Mouse (Mus musculus): Measurements from ENCODE around the gene Mymx. TPM values are rescaled to one million over a fixed set of nuclear protein-coding genes. Genes with fewer than 3 reads are reported as not detected.

Mymx gene
- total RNA-seq (2023) = not detected in 2 replicates

GRCm38 (mm10) chr17:45601877-45602304, at the start of gene Mymx:
Gene Mymx, minus strand, starts transcription at chr17:45602102.

GRCm38 (mm10) chr17:45599446-45600242, 2.3 kb downstream of the Mymx start, which contains the start of gene Slc29a1:
Gene Slc29a1, minus strand, starts transcription at chr17:45599606.

GRCm38 (mm10) chr17:45573087-45573779, 28.7 kb downstream of the Mymx start, which contains the start of gene Hsp90ab1:
Gene Hsp90ab1, minus strand, starts transcription at chr17:45573271.

GRCm38 (mm10) chr17:45563655-45564530, 38.0 kb downstream of the Mymx start, which contains the start of gene Slc35b2:
Gene Slc35b2, plus strand, starts transcription at chr17:45563874.

GRCm38 (mm10) chr17:45555452-45556106, 46.3 kb downstream of the Mymx start, which contains the start of gene Nfkbie:
Gene Nfkbie, plus strand, starts transcription at chr17:45555703.

Other genes with a start within 250 kb of the Mymx start
- 57.2 and 64.9 TPM in 2 replicates for gene Cdc5l, start 168.4 kb downstream of the Mymx start, total RNA-seq (2023)
- gene Spats1, start 126.7 kb downstream of the Mymx start, total RNA-seq (2023) = not detected in 2 replicates
- 4.8 TPM in 2 replicates for gene Aars2, start 95.3 kb downstream of the Mymx start, total RNA-seq (2023)
- not detected in 2 replicates for gene Tcte1, start 78.7 kb downstream of the Mymx start, total RNA-seq (2023)
- 0.09 TPM in 1 of 2 replicates, not detected in the other for gene Tmem151b, start 52.4 kb downstream of the Mymx start, total RNA-seq (2023)
- 64.3 and 78.1 TPM in 2 replicates for gene Nfkbie, start 46.4 kb downstream of the Mymx start, total RNA-seq (2023)
- 30.4 and 35.4 TPM in 2 replicates for gene Slc35b2, start 38.2 kb downstream of the Mymx start, total RNA-seq (2023)
- 435 and 451 TPM in 2 replicates for gene Hsp90ab1, start 28.8 kb downstream of the Mymx start, total RNA-seq (2023)
- 16.9 and 20.1 TPM in 2 replicates for gene Slc29a1, start 2.5 kb downstream of the Mymx start, total RNA-seq (2023)
- 1.0 and 4.6 TPM in 2 replicates for gene Capn11, start 57.2 kb upstream of the Mymx start, total RNA-seq (2023)
- gene Mrpl14, start 84.2 kb upstream of the Mymx start, total RNA-seq (2023) = 22.0 and 29.5 TPM in 2 replicates
- 27.4 and 43.8 TPM in 2 replicates for gene Tmem63b, start 84.8 kb upstream of the Mymx start, total RNA-seq (2023)
- gene 1600014C23Rik, start 131.7 kb upstream of the Mymx start, total RNA-seq (2023) = not detected in 2 replicates

Measured in neutrophil, adult 65 days (primary cell).